Mouse (Mus musculus): ENCODE data around the gene Marc2.

Gene Marc2

DNA sequence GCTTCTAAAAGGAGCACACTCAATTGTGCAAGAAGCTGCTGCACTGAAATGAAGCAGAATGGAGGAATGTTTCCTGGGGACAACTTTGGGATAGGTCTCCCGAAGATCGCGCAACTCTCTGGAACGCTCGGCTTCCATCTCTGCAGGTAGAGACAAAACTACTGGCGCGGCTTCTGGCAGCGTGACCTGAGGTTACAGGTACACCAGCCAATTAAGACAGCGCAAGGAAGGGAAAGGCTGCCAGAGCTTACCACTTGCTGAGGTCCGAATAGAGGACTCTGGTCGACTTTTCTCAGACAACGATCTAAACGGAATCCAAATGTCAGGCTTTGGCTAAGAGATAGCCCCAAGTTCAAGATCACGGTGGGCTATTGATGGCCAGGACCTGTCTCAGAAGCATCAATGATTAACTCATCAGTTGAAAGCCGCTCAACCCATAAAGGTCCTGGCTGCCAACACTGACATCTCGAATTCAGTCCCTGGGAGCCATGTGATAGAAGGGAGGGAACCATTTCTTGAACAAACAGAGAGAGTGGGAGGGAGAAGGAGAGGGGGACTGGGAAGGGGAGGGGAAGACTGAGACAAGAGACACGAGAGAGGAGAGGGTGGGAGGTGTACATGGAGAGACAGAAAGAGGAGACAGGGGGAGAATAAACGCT is at the start of gene Marc2:
Marc2 (minus strand) TSS at position 360 of the 659 bp plus-strand sequence.
- DNase-seq (ENCODE audit: low spot score in 2 of 2) = no peak

DNA sequence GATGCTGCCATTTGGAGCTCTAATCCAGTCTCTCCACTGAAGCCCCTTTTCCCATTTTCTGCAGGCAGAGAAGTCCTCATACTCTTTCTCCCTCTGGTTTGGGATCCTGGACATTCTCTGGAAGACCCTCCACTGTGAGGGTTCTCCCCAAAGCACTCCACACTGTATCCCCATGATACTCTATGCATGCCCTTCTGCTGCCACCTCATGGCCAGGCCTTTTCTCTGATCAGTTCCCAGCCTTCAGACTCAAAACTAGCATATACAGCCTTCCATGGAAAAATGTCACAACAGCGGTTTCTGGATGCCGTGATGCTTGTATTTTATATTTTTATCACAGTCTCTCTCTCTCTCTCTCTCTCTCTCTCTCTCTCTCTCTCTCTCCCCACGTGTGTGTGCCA is 45.7 kb upstream of the Marc2 start:
- no peak for DNase-seq (ENCODE audit: low spot score in 2 of 2)

DNA sequence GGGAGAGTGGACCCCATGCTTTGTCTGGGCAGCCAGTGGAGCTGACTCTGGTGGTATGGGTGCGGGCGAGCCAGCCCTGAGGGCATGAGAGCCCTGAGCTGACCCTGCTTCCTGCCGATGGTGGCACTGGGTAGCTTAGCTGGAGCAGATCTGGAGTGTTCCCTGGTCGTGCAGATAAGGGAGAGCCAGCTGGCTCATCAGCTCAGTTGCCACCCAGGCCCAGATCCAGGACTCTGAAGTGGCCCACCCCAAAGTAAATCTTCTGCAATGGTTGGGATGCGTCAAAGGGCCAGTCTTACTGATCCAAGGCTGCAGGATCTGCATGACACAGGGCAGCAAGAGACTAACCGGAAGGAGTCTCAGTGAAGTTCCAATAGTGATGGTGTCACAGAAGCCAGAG is 43.2 kb upstream of the Marc2 start:
- no peak for DNase-seq (ENCODE audit: low spot score in 2 of 2)

DNA sequence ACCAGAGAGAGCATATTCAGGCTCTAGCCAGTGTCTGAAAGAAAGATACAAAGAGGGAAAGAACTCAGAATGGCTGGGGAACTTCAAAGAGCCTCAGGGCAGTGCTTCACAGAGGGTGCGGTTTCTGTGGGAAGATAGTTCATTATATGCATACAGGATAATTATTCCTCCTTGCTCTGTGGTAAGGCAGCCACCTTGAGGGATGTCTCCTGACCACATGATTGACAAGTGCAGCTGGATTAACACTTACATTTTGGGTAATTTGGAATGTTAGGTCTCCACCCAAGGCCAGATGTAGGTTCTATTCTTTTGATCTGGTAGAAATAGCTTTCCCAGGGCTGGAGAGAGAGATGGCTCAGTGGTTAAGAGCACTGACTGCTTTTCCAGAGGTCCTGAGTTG is 39.9 kb upstream of the Marc2 start:
- DNase-seq (ENCODE audit: low spot score in 2 of 2) = no peak

DNA sequence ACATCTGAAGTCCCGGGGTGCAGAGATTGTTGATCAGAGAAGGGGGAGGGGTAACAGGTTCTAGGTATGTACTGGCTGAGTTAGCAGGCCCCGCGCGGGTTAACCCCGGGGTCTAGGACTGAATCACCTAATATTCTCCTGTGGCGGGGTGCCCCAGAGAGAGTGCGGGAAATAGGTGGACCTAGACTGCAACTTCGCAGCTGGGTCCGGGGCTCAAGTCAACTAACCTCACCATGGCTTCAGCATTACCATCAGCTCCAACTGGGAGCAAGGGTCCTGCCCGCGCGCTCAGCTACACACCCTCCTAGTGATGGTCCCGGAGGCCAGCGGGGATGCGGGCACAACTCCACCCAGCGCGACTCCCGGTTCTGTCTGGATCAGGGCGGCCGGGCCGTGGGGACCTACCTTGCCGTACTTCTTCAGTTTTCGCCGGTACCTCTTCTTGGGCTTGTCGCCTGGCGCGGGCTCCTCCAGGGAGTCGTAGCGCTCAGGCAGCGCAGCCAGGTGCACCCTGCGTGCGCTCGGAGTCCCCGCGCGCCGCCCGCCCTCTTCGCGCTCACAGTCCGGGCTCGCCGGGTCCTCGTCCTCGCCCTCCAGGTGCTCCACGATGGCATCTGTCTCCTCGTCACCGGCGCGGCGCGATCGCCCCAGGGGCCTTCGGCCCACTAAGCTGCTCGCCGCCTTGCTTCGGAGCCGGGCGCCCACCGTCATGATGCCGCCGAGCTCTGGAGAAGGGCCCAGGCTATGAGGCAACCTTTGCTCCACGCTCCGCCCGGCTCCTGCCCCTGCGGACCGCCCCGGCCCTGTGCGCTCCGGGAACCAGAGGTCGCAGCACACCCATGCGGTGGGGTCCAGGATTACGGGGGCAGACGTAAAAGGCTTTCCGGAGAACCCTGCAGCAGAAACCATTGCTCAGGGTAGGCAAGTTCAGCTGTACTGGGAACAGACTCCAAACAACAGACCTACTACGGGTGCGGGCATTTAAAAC is 36.3 kb upstream of the Marc2 start, which contains the start of gene C130074G19Rik:
C130074G19Rik (minus strand) TSS at position 938 of the 988 bp plus-strand sequence.
- DNase-seq (ENCODE audit: low spot score in 2 of 2) = peak; percentile 58 to 77

DNA sequence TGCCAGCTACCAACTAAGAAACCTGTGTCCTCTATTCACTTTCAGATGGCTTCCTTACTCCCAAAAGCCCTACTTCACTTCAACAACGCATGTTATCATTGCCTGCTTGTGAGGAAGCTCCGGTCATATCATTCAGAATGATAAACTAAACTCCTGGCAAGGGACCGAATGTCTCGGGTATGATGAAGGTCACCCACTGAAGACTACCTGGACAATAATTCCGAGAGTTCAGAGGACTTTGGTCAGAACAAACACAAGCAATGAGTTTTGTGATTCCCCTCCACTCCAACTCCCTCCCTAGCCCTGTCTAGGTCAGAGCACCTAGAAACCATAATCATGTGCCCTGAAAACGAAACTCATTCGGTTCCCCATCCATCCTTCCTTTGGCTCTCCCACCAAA is 35.6 kb upstream of the Marc2 start:
- no peak for DNase-seq (ENCODE audit: low spot score in 2 of 2)

DNA sequence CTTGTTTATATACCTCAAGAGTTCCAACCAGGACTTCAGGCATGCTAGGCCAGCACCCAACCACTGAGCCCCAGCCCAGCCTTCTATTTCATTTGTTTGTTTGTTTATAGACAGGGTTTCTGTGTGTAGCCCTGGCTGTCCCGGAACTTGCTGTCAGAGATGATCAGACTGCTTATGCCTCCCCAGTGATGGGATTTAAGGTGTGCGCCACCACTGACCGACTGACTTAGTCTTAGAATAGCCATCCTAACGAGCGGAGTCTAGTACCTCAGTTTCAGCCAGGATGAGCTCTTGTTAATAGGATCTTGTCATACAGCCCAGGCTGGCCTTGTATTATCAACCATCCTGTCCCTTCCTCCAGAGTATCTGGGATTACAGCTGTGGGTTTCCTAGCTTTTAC is 35.0 kb upstream of the Marc2 start:
- no peak for DNase-seq (ENCODE audit: low spot score in 2 of 2)

DNA sequence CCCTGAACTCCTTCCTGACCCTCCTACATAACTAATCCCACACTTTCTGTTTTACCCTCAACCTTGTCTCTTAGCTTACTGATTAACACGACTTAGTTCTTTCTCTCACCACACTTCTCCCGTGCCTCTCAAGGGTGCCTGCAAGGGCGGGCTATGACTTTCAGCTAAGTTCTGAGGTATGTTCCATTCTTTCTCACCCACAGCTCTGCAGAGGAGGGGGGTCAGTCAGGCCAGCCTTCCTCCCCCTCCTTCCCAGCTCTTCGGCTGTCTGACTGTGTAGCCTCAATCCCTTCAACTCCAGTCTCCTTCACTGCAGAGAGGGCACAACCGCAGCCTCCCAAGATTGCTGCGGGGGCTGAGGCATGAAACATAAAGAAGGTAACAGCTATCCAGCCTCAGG is 32.6 kb upstream of the Marc2 start:
- DNase-seq (ENCODE audit: low spot score in 2 of 2) = no peak

DNA sequence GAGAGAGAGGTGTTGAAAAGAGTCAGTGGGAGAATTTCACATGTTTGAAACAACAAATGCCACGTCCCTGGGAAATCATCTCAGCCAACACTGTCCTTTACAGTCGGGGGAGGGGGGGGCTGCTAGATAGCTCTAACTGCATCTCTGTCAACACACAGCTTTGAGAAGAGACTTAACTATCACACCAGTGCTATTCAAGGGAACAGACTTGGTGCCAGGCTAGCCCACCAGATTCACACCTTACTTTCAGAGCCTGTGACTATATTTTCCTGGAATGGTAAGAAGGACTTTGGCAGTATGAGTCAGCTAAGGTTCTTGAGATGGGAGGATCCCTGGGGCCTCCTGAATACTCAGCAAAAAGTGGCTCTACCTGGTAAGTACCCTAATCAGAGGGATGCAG is 31.1 kb upstream of the Marc2 start:
- DNase-seq (ENCODE audit: low spot score in 2 of 2) = no peak

DNA sequence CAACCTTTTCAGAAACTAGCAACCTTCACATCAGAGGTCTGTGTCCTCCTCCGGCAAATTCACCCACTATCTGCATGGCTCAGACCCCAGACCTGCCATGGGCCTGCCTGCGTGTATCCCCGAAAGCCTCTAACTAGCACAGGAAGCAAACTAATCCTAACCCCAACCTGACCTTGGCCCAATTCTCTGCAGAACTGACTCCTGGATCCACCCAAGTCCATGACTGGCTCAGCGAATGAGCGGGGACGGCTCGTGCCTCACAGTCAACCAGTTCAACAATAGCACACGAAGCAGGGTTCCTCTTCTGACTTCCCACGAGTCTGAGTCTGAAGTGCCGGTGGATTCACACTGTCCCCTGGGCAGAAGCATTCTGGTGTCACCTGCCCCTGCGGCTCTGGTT is 27.7 kb upstream of the Marc2 start:
- DNase-seq (ENCODE audit: low spot score in 2 of 2) = no peak

DNA sequence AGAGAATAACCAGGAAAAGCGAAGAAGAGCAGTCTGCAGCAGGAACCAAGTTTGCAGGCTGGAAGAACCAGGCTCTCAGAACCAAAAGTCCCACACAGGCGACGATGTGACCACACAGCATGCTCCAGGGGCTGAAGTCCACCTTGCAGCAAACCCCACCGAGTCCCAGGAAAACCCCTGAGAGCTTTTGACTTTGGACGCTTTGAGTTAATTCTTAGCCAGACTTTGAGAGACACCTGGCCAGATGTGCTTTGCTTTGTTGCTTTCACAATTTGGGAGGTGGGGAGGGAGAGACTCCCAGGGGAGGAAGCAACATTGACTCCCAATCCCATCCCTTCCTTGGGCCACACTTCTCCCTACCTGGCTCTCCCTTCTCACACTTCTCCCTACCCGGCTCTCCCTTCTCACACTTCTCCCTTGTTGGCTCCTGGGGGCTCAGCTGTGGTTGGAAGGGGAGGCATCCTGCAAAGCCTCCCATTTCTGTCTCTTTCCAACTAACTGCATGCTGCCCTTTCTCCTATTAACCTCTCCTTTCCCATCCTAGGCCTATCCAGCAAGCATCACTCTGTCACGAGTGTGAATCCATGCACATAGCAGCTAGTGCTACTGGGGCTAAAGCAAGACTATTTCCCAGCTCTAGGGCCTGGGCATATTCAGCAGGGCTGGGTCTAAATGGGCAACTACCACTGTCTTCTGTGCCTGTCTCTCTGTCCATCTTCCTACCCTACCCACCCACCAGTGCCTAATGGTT is 26.0 kb upstream of the Marc2 start:
- DNase-seq (ENCODE audit: low spot score in 2 of 2) = no peak

DNA sequence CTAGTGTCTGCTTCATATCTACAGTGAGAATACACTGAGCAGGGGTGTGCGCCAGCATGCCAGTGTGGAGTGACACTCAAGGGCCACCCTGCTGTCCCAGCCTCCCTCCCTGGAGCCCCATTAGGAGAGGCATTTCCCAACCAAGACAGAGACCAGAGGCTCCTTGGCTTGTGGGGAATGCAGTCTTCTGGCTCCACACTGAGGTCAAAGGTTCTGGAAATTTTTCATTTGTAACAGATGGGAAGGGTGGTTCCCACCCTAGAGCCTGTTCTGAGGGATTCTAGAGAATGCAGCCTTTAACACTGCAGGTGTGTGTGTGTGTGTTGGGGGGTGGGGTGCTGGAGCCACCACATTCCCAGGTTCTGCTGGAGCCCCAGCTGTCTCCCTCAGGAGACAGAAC is 25.3 kb upstream of the Marc2 start:
- no peak for DNase-seq (ENCODE audit: low spot score in 2 of 2)

DNA sequence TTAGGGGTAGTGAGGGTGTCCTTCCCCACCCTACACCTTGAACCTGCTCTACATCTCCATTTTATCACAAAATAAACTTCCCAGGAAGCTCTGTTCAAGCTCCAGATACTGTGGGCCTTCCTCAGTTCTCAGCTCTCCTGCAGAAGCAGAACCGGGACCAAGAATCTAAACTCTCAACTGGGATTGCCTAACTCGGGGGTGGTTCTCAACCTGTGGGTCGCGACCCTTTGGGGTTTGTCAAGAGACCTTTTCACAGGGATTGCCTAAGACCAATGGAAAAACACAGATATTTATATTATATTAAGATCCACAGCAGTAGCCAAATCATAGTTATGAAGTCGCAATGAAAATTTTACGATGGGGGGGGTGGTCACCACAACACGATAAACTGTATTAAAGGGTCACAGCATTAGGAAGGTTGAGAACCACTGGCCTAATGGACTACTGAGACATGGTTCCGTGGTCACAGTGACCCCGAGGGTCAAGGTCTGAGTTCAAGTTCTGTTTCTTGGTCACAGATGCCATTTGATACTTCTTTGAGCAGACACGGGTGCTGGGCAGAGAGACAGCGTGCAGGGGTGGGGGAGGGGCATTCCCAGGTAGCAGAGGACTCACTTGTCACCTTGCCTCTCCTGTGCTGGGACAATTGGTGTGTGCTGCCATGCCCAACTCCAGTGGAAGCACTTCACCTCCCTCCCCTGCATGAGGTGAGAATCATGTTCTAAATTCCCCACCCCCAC is 24.6 kb upstream of the Marc2 start:
- DNase-seq (ENCODE audit: low spot score in 2 of 2) = no peak

DNA sequence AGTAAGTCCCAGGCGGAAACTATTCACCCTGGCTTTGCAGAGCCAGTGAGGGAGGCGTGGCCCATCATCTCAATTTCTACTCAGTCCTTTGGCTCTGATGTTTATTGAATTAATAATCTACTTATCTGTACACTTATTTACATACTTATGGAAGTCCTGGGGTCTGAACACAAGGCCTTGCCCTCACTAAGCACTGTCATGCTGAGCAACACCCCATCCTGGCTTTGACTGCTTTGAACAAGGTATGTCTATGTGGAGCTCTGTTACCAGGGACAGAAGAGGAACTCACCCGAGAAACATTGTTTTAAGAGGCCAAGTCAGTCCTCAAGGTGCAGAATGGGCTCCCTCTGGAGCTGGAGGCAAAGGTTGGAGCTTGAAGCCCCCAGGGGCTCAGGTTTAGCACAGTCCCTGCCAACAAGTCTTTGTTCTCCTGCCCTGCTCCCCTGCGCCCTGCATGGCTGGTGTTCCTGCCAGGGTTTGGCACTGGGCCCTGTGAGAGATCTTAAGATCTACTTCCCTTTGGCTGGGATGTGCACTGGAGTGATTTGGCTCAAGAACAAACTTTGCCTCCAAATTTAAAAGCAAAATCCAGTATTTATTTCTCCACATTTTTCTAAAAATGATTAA is 23.8 kb upstream of the Marc2 start:
- no peak for DNase-seq (ENCODE audit: low spot score in 2 of 2)

DNA sequence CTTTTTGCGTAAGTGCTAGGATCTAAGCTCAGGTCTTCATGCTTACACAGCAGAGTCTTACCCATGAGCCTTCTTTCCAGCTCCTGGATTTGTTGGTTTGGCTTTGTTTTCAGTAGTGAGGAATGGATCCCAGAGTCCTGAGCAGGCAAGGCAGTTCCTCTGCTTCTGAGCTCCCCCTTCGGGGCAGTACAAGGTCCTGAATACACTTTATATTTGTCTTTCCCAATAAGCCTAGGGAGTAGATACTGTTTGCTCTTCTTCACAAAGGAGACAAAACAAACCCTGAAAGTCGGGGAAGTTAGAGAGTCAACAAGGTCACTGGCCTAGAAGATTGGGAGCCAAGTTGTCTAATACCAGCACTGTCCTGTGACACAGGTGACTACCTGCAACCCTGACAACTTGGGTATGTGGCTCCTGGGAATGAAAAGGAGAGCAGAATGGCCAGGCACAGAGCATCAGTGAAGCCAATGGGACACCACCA is 21.4 kb upstream of the Marc2 start:
- DNase-seq (ENCODE audit: low spot score in 2 of 2) = no peak

DNA sequence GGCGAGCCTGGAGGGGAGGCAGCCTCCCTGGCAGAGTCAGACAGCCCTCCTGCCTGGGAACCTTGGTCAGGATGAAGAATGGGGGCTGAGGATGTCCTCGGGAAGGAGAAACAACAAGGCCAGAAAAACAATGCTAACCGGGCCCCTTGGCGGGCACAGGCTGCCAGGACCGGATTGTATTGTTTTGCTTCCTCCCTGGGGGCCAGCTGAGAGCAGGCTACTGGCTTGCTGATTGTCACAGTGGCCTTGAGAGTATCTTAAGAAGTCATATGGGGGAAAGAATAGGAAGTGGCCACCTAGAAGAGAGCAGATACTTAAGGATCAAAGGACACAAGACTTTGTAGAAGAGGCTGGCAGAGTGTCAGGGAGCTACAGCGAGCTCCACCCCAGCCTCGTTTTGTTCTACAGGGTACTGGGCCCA is 18.1 kb upstream of the Marc2 start:
- no peak for DNase-seq (ENCODE audit: low spot score in 2 of 2)

DNA sequence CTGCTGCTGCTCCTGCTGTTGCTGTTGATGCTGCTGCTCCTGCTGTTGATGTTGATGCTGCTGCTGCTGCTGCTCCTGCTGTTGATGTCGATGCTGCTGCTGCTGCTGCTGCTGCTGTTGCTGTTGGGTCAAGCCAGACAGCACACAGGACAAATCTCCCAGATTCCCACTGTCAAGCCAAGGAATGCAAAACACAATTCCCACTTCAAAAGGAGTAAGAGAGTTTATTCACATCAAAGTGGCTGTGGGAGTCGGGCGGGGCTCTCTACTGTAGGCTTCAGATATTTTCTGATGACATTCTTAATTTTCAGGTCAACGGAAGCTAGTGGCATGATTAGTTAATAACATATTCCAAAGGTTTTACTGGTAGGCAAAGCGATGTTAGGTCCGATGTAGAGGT is 16.4 kb upstream of the Marc2 start:
- DNase-seq (ENCODE audit: low spot score in 2 of 2) = no peak

DNA sequence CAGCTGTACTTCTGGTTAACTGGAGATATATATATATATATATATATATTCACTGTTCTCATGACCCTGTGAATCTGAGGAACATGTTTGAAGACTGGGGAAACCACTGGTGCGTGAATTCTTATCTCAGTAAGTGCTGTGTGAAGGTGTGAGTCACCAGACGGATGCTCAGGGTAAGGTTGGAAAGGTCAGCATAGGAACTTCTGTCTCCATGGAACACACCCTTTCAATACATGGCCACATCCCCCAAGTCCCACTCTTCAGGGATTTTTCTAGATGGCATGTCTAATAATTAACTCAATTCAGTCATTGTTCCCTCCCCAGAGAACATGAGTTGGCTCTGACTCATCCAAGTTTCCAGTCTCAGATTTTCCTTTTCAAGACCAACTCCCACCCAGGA is 15.3 kb upstream of the Marc2 start:
- no peak for DNase-seq (ENCODE audit: low spot score in 2 of 2)

DNA sequence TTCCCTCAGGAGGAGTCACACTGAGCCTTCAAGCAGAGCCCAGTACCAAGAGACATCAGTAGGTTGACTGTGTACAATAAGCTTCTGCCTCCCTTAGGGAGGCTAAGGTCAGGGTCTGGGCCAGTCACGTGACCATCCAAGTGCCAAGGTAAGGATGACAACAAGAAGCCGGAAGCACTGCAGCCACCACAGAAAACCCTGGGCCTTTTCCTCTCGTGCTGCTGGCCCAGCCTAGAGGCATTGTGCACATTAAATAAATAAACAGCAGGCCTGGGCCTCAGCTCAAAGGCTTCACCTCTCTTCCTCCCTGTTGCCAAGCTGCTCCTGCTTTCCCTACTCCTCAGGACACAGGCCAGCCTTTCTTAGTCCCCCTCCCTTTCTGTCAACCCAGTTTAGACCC is 14.0 kb upstream of the Marc2 start:
- DNase-seq (ENCODE audit: low spot score in 2 of 2) = no peak

DNA sequence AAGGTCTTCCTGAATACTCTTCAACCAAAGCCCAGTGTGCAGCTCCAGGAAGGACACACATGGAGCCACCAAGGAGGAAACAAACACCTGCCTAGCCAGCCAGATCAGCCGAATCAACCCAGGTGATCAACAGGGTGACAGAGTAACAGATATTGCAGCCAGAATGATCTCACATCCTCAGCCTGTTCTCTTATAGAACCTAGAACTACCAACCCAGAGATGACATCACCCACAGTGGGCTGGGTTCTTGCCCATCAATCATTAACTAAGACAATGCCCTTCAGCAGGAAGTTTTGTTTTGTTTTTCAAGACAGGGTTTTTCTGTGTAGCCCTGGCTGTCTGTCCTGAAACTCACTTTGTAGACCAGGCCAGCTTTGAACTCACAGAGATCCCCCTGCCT is 12.0 kb upstream of the Marc2 start:
- no peak for DNase-seq (ENCODE audit: low spot score in 2 of 2)

DNA sequence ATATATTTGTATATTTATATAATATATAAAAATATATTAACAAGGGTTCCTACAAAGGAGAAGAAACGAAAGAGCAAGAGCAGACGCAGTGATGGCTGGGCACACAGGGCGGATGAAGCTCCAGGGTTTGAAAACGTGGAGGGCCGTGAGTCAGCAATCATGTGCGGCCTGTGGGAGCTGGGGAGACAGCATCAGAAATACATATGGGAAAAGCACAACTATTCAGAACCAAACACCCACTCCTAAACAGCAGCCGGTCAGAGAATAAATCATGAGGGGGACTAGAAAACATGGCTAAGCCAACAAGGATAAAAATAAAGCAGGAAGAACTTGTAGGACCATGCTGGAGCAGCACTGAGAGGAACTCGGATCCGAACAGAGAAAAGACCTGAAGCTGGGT is 11.0 kb upstream of the Marc2 start:
- no peak for DNase-seq (ENCODE audit: low spot score in 2 of 2)
